Mouse (Mus musculus) hindbrain, embryonic 13.5 days (tissue): ENCODE measurements around the gene Gpr82. TPM values are rescaled to one million over a fixed set of nuclear protein-coding genes. Genes with fewer than 3 reads are reported as not detected.

Experiments
- ATAC-seq: fragments of 200-750 bp; cut with Nextera tagmentation; 2 replicates; pipeline ENCODE4 v1.8.0; 2017; ENCODE audit warnings: moderate TSS enrichment; ENCODE audit not compliant: low FRiP score
- H3K27ac ChIP-seq: fragments of 300-500 bp; sonication (generic); 2 replicates; pipeline ENCODE4 v1.5.1; 2015; ENCODE audit warnings: inconsistent platforms, mild to moderate bottlenecking, moderate library complexity
- H3K27me3 ChIP-seq: fragments of 300-500 bp; sonication (generic); 2 replicates; pipeline ENCODE4 v1.6.1; 2015; ENCODE audit warnings: mild to moderate bottlenecking, inconsistent platforms
- H3K36me3 ChIP-seq: fragments of 300-500 bp; sonication (generic); 2 replicates; pipeline ENCODE4 v1.6.1; 2015; ENCODE audit warnings: mild to moderate bottlenecking, inconsistent platforms
- H3K4me1 ChIP-seq: fragments of 300-500 bp; sonication (generic); replicated peaks from 2 replicates; pipeline ENCODE4 v1.6.1; 2015; ENCODE audit warnings: inconsistent platforms
- H3K4me2 ChIP-seq: fragments of 300-500 bp; sonication (generic); 2 replicates; pipeline ENCODE4 v1.6.1; 2015; ENCODE audit warnings: inconsistent platforms, mild to moderate bottlenecking, moderate library complexity
- H3K4me3 ChIP-seq: fragments of 300-500 bp; sonication (generic); 2 replicates; pipeline ENCODE4 v1.5.1; 2015; ENCODE audit warnings: mild to moderate bottlenecking, inconsistent platforms
- H3K9ac ChIP-seq: fragments of 300-500 bp; sonication (generic); 2 replicates; pipeline ENCODE4 v1.6.1; 2015; ENCODE audit warnings: mild to moderate bottlenecking, inconsistent platforms
- H3K9me3 ChIP-seq: fragments of 300-500 bp; sonication (generic); 2 replicates; pipeline ENCODE4 v1.6.1; 2016; ENCODE audit warnings: inconsistent platforms
- WGBS: fragments of 180-500 bp; shearing (Covaris S2); methylation state at CpG from one replicate; pipeline ENCODE4 v1.1.7; 2015; 5-methylcytosine and 5-hydroxymethylcytosine counted together
- polyA plus RNA-seq: library from polyadenylated mRNA; unstranded; fragments of >200 nt; fragmentation: Nextera tagmentation; extraction: Ambion mirVana; gene quantifications from 2 replicates; pipeline ENCODE4 v1.2.1, GENCODE M21; 2015

The Gpr82 gene
- 0.65 and 0.79 TPM in 2 replicates for polyA plus RNA-seq

DNA sequence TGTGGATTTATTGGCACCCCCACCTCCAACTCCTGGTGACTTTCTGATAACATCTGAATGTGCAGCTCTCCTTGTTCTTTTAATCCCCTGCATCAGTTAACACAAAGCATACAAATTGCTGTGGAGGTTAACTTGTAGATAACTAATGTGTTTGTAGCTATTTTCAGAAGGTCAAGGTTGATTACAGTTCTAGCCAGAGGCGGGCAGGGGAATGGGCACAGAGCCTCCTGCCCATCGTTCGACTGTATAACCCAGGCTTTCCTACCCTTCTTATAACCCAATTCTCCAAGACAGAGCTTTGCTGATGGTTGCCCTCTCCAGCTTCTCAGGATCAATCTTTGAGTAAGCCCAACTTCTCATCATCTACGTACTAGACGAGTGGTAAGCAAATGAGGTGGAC is at the start of gene Gpr82:
Gene Gpr82, plus strand, starts transcription at position 301 of the 400 bp plus-strand sequence.
- no peak within 1 kb of the TSS for H3K4me3 ChIP-seq
- 97% methylated on average over 5 of the region's 5 CpGs for WGBS
- no peak for ATAC-seq
- H3K27me3 ChIP-seq, result no peaks in the 10 kb centered on the region
- no peak within 1 kb of the TSS for H3K4me2 ChIP-seq
- no peak within 1 kb of the TSS for H3K27ac ChIP-seq
- H3K9ac ChIP-seq, result no peak within 1 kb of the TSS
- H3K4me1 ChIP-seq, result no peaks in the 10 kb centered on the region
- H3K9me3 ChIP-seq, result no peaks in the 10 kb centered on the region
- no peaks in the 10 kb centered on the region for H3K36me3 ChIP-seq

DNA sequence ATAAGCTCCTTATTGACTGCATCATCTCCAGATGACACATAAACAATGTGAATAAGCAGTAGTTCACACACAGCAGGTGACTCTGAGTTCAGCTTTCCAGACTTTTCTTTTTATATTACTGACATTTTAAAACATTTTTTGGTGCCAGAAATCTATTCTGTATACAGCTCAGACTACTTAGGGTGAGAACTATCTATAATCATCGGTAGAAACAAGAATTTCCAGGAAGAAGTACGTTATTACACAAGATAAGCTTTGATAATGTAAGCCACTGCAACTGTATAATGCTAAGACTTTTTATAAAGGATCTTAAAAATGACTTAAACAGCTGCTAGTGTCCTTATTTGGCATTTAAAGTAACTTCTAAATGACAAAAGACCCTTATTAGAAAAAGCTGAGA is 49.0 kb upstream of the Gpr82 start:
- WGBS, result 83% methylated on average over 2 of the region's 2 CpGs
- Histone ChIP-seq H3K27ac (no peak overlapping the region), H3K9ac (no peak overlapping the region), H3K4me1 (no peaks in the 10 kb centered on the region), H3K27me3 (no peaks in the 10 kb centered on the region), H3K4me2 (no peak overlapping the region), H3K36me3 (peaks cover 11% of the 10 kb centered on the region), H3K4me3 (no peak overlapping the region), H3K9me3 (no peaks in the 10 kb centered on the region)
- no peak for ATAC-seq

DNA sequence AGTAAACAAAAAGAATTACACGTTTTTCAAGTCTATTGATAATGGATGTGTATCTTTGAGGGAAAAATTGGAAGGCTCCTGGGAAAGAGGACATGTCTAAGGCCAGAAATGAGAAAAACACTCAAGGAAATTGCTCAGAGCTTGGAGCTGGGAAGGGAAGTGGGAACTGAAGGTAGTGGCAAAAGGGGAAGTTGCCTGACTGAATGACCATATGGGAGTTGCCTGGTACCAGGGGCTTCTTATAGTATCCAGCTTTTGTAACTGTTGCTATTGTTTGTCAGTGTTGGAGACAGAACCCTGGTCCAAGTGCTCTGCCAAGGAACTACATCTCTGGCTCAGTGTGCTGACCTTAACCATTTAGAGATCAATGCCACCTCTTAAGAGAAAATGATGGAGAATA is 44.4 kb upstream of the Gpr82 start:
- no peak overlapping the region for H3K4me2 ChIP-seq
- H3K9me3 ChIP-seq, result no peaks in the 10 kb centered on the region
- ATAC-seq, result no peak
- no peaks in the 10 kb centered on the region for H3K4me1 ChIP-seq
- H3K36me3 ChIP-seq, result peaks cover 13% of the 10 kb centered on the region
- no peaks in the 10 kb centered on the region for H3K27me3 ChIP-seq
- no peak overlapping the region for H3K4me3 ChIP-seq
- no peak overlapping the region for H3K9ac ChIP-seq
- no peak overlapping the region for H3K27ac ChIP-seq
- WGBS, result 57% methylated on average over 1 of the region's 1 CpGs

DNA sequence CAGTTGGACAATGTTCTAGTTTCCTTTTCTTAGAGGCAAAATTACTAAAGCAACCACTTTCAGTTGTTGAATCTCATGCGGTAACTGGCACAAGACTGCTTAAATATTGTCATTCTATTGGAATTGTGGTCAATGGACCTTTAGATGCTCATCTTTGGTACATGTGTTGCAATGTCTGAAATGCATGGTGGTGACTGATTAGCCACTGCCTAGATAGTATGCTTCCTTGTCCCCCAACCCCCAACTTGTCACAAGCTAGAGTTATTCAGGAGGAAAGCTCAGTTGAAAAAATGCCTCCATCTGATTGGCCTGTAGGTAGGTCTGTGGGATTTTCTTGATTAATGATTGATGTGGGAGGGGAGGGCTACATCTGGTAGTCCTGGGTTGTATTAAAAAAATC is 43.9 kb upstream of the Gpr82 start:
- Histone ChIP-seq H3K27ac (no peak overlapping the region), H3K4me3 (no peak overlapping the region), H3K4me1 (no peaks in the 10 kb centered on the region), H3K27me3 (no peaks in the 10 kb centered on the region), H3K4me2 (no peak overlapping the region), H3K9me3 (no peaks in the 10 kb centered on the region), H3K36me3 (peaks cover 13% of the 10 kb centered on the region), H3K9ac (no peak overlapping the region)
- WGBS, result 93% methylated on average over 1 of the region's 1 CpGs
- ATAC-seq, result no peak

DNA sequence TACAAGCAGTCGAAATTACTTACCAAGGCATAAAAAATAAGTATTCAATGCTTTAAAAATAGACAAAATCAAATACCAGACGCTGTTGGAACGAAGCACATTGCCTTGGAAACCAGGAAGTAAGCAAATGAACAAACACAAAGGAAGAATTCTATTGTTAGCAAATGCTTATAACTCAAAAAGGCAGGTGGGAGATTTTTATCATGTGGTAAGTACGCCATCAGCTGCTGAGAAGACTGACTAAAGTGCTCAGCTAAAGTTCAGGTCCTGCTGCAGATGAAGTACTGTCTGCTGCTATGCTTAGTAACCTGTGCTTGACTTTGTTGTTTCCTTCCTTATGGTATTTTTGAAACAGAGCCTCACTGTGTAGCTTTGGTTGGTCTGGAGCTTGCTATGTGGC is 42.7 kb upstream of the Gpr82 start:
- ATAC-seq, result no peak
- H3K9ac ChIP-seq, result no peak overlapping the region
- H3K4me1 ChIP-seq, result no peaks in the 10 kb centered on the region
- peaks cover 7% of the 10 kb centered on the region; the same call in 1 of the 2 replicates for H3K36me3 ChIP-seq
- H3K27ac ChIP-seq, result no peak overlapping the region
- H3K9me3 ChIP-seq, result no peaks in the 10 kb centered on the region
- no peaks in the 10 kb centered on the region for H3K27me3 ChIP-seq
- 77% methylated on average over 4 of the region's 4 CpGs for WGBS
- H3K4me3 ChIP-seq, result no peak overlapping the region
- no peak overlapping the region for H3K4me2 ChIP-seq

DNA sequence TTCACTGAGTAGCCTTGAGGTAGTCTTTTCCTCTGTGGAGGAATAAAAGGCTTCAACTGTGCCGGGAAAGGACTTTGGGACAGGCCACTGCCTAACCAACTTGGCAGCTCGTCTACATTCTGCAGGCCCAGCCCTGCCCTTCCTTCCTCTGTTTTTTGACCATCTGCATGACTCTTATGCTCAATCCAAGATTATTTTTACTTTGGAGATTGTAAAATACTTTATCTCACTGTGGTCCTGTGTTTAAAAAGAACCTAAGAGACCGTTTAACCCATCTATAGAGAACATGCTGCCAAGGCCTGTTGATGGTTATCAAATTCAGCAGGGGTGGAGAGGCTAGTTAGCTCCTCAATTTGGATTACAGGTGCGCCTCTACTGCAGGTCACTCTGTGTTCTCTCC is 39.7 kb upstream of the Gpr82 start:
- no peaks in the 10 kb centered on the region for H3K4me1 ChIP-seq
- H3K36me3 ChIP-seq, result peaks cover 2% of the 10 kb centered on the region; the same call in 1 of the 2 replicates
- ATAC-seq, result no peak
- no peak overlapping the region for H3K4me2 ChIP-seq
- 88% methylated on average over 4 of the region's 4 CpGs for WGBS
- no peaks in the 10 kb centered on the region for H3K9me3 ChIP-seq
- no peak overlapping the region for H3K4me3 ChIP-seq
- no peak overlapping the region for H3K9ac ChIP-seq
- no peak overlapping the region for H3K27ac ChIP-seq
- H3K27me3 ChIP-seq, result no peaks in the 10 kb centered on the region

DNA sequence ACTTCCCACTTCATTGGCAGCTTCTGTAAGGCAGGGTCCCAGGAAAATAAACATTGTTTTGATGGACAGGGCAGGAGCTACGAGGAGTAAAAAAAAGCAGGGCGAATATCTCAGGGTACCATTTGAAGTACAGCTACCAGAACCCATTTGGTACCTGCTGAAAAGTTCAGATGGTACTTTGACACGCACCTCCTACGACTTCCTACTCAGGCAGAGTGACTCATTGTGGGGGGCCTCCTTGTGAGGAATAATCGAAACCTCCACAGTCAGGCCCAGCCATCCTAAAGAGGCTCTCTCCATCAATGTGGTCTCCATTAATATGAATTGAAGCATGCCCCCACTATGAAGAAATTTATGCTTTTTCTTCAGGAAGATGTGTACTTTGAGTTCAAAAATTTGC is 38.5 kb upstream of the Gpr82 start:
- Histone ChIP-seq H3K27ac (no peak overlapping the region), H3K4me3 (no peak overlapping the region), H3K27me3 (no peaks in the 10 kb centered on the region), H3K9me3 (no peaks in the 10 kb centered on the region), H3K4me1 (no peaks in the 10 kb centered on the region), H3K9ac (no peak overlapping the region), H3K36me3 (peaks cover 2% of the 10 kb centered on the region; the same call in 1 of the 2 replicates), H3K4me2 (no peak overlapping the region)
- 82% methylated on average over 5 of the region's 5 CpGs for WGBS
- no peak for ATAC-seq

DNA sequence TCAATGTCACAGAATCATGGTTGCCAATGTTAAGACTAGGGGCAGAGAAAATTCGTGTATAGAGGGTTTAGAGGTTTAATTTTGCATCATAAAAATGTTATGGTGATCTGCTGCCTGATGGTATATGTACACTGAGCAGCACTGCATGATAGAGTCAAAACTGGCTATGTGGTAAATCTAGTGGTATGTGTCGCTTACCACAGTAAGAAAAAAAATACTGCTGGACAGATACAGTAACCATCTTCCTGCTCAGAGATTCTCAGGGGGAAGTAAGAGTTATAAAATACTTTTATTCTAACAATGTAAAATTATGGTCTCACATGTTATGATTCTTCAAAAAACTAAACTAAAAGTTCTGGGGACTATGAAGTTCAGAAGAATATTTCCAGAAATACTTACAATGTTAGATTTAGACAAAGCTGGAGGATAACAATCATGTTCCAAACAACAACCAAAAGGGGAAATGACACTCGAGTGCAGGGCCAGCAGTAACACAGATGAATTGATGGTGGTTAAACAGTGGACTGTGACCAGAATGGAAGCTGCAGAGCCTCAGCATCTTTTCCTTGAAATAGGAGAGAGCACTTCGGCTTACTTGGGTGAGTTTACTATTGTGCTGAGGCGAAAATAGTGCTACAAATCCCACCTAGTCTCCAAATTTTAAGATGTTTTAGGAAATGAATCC is 29.4 kb upstream of the Gpr82 start, which contains the start of gene Gpr34:
Gene Gpr34, plus strand, starts transcription at position 491 of the 685 bp plus-strand sequence.
- no peaks in the 10 kb centered on the region for H3K27me3 ChIP-seq
- ATAC-seq, result no peak
- 75% methylated on average over 5 of the region's 5 CpGs for WGBS
- H3K27ac ChIP-seq, result no peak within 1 kb of the TSS
- no peaks in the 10 kb centered on the region for H3K4me1 ChIP-seq
- no peaks in the 10 kb centered on the region for H3K9me3 ChIP-seq
- H3K4me2 ChIP-seq, result no peak within 1 kb of the TSS
- H3K4me3 ChIP-seq, result no peak within 1 kb of the TSS
- H3K36me3 ChIP-seq, result no peaks in the 10 kb centered on the region
- H3K9ac ChIP-seq, result no peak within 1 kb of the TSS

DNA sequence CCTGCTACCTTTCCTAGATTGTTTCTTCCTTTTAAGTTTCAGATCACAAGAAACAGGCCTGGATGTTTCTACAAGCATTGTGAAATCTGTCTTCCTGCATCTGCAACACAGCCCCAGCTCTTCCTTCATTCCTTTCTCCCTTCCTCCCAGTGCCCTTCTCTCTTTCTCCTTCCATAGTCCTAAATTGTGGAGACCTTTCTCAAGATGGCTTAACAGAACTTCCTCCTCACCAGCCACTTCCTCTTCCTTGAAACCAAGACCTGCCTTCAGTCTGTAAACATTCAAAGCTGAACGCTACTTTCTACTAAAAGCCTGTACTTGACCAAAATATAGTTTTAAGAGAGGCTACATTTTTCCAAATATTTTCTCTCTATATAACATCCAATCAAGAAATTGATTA is 24.8 kb upstream of the Gpr82 start:
- Histone ChIP-seq H3K27me3 (no peaks in the 10 kb centered on the region), H3K36me3 (no peaks in the 10 kb centered on the region), H3K4me3 (no peak overlapping the region), H3K9me3 (no peaks in the 10 kb centered on the region), H3K4me2 (no peak overlapping the region), H3K4me1 (no peaks in the 10 kb centered on the region), H3K27ac (no peak overlapping the region), H3K9ac (no peak overlapping the region)
- 90% methylated on average over 1 of the region's 1 CpGs for WGBS
- no peak for ATAC-seq

DNA sequence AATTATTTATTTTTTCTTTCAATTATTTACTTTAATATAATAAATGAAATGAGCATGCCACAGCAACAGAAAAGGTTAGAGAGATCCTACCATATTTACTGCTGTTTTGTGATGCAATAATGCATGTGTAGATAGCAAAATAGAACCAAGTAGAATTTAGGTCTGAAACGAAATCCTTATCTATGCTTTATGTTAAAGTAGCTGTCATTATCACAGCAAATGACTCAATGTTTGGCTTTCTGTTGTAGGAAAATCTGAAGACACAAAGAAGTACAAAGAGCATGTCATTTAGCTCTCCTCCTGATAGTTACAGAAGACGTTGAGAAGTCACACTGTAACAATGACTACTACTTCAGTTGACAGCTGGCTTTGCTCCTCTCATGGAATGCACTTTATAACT is 22.3 kb upstream of the Gpr82 start:
- ATAC-seq, result no peak
- WGBS, result 67% methylated on average over 2 of the region's 2 CpGs
- Histone ChIP-seq H3K27ac (no peak overlapping the region), H3K4me2 (no peak overlapping the region), H3K4me1 (no peaks in the 10 kb centered on the region), H3K27me3 (no peaks in the 10 kb centered on the region), H3K9ac (no peak overlapping the region), H3K4me3 (no peak overlapping the region), H3K36me3 (no peaks in the 10 kb centered on the region), H3K9me3 (no peaks in the 10 kb centered on the region)

DNA sequence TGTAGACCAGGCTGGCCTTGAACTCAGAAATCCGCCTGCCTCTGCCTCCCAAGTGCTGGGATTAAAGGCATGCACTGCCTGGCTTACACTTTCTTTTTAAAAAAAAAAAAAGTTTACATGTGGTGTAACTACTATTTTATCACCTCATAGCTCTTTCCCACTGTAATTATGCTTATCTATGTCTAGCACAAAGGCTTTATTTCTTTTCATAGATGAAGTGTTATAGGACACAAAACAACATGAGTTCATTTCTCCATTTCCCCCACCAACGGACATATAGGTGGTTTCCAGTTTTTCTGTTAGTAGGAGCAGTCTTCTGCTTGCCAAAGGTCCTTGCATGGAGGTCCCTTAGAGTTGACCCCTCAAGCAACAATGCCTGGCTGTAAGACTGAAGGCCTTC is 9.3 kb upstream of the Gpr82 start:
- Histone ChIP-seq H3K36me3 (no peaks in the 10 kb centered on the region), H3K4me3 (no peak overlapping the region), H3K9me3 (no peaks in the 10 kb centered on the region), H3K9ac (no peak overlapping the region), H3K4me1 (no peaks in the 10 kb centered on the region), H3K27me3 (no peaks in the 10 kb centered on the region), H3K4me2 (no peak overlapping the region), H3K27ac (no peak overlapping the region)
- WGBS, result 89% methylated on average over 2 of the region's 2 CpGs
- no peak for ATAC-seq

DNA sequence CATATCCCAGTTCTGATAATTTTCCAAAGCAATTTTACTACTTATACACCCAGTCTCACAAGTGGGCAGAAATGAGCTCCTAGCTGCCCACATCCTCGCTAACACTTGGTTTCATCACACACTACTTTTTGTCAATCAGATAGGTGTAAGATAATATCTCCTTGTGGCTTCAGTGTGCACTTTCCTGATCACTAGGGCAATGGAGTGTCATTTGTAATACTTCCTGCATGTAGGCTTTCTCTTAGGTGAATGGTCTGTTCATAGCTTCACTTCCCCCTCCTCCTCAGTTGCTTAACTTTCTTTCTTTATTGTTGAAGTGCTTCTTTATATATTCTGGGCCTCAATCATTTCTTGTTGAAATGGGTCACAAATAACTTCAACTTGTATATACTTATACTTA is 8.9 kb upstream of the Gpr82 start:
- no peaks in the 10 kb centered on the region for H3K9me3 ChIP-seq
- no peak overlapping the region for H3K9ac ChIP-seq
- H3K4me1 ChIP-seq, result no peaks in the 10 kb centered on the region
- H3K27ac ChIP-seq, result no peak overlapping the region
- no peaks in the 10 kb centered on the region for H3K27me3 ChIP-seq
- no peak overlapping the region for H3K4me2 ChIP-seq
- no peak overlapping the region for H3K4me3 ChIP-seq
- ATAC-seq, result no peak
- no peaks in the 10 kb centered on the region for H3K36me3 ChIP-seq
- WGBS, result 92% methylated on average over 1 of the region's 1 CpGs

DNA sequence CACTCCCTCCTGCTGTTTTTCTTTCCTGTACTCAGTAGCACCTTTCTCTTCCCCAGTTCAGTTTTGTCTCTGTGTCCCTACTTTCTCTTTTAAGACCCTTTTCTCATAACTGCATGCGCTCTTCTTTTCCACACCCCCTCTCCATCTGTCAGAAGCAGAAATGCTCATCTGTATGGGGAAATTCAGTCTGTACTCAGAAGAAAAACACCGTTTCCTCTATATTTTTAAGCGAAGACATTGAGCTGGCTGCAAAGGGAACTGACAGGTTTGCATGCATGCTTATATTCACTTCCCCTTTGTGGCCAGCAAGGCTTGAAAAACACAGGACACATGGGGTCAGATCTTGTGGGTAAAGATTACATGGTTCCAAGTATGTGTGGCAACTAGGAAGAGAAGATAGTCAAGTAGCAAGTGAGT is 6.2 kb upstream of the Gpr82 start:
- Histone ChIP-seq H3K9me3 (no peaks in the 10 kb centered on the region), H3K9ac (no peak overlapping the region), H3K4me2 (no peak overlapping the region), H3K36me3 (no peaks in the 10 kb centered on the region), H3K27me3 (no peaks in the 10 kb centered on the region), H3K4me3 (no peak overlapping the region), H3K4me1 (no peaks in the 10 kb centered on the region), H3K27ac (no peak overlapping the region)
- 88% methylated on average over 3 of the region's 3 CpGs for WGBS
- ATAC-seq, result no peak
